Mouse (Mus musculus): ENCODE data around the gene Tsg101.
A peak's percentile ranks its signal among the peaks of the same experiment; 100 is the strongest.

Gene Tsg101

GRCm38 (mm10) chr7:46876841-46877240, 42.9 kb downstream of the Tsg101 start:
- DNase-seq (ENCODE audit: low spot score): no peak

GRCm38 (mm10) chr7:46871988-46872387, 47.8 kb downstream of the Tsg101 start:
- DNase-seq (ENCODE audit: low spot score): no peak

- DNase-seq (ENCODE audit: low spot score): no peak
These were observed 58.8 kb downstream of the Tsg101 start, which contains the start of gene Ldhc for GRCm38 (mm10) chr7:46860996-46861395. TSS of gene Ldhc (plus strand) at chr7:46861203.

GRCm38 (mm10) chr7:46859031-46859430, 60.7 kb downstream of the Tsg101 start:
- DNase-seq (ENCODE audit: low spot score): no peak

- no peak for DNase-seq (ENCODE audit: low spot score)
These were observed 62.3 kb downstream of the Tsg101 start for GRCm38 (mm10) chr7:46857436-46857835.

- DNase-seq (ENCODE audit: low spot score): no peak
These were observed 63.8 kb downstream of the Tsg101 start for GRCm38 (mm10) chr7:46855866-46856560.

- no peak for DNase-seq (ENCODE audit: low spot score)
These were observed 66.4 kb downstream of the Tsg101 start for GRCm38 (mm10) chr7:46853365-46853764.

GRCm38 (mm10) chr7:46852666-46853065, 67.1 kb downstream of the Tsg101 start:
- no peak for DNase-seq (ENCODE audit: low spot score)

GRCm38 (mm10) chr7:46851026-46851425, 68.7 kb downstream of the Tsg101 start:
- DNase-seq (ENCODE audit: low spot score): no peak

- DNase-seq (ENCODE audit: low spot score): peak; percentile 62
These were observed 70.5 kb downstream of the Tsg101 start for GRCm38 (mm10) chr7:46849287-46849686.

GRCm38 (mm10) chr7:46846486-46847244, 73.1 kb downstream of the Tsg101 start:
- DNase-seq (ENCODE audit: low spot score): peak; percentile 62

- peak; percentile 18 for DNase-seq (ENCODE audit: low spot score)
These were observed 73.7 kb downstream of the Tsg101 start for GRCm38 (mm10) chr7:46845978-46846485.

GRCm38 (mm10) chr7:46845211-46845977, 74.4 kb downstream of the Tsg101 start:
- DNase-seq (ENCODE audit: low spot score): peak; percentile 84

GRCm38 (mm10) chr7:46843576-46843975, 76.2 kb downstream of the Tsg101 start:
- DNase-seq (ENCODE audit: low spot score): no peak

GRCm38 (mm10) chr7:46842278-46842677, 77.5 kb downstream of the Tsg101 start:
- DNase-seq (ENCODE audit: low spot score): no peak

GRCm38 (mm10) chr7:46840787-46841525, 78.8 kb downstream of the Tsg101 start, which contains the start of gene Ldha:
TSS of gene Ldha (plus strand) at chr7:46841475.
- no peak for DNase-seq (ENCODE audit: low spot score)

GRCm38 (mm10) chr7:46840326-46840725, 79.4 kb downstream of the Tsg101 start:
- DNase-seq (ENCODE audit: low spot score): no peak

- no peak for DNase-seq (ENCODE audit: low spot score)
These were observed 79.9 kb downstream of the Tsg101 start for GRCm38 (mm10) chr7:46839861-46840260.

- no peak for DNase-seq (ENCODE audit: low spot score)
These were observed 80.3 kb downstream of the Tsg101 start for GRCm38 (mm10) chr7:46839446-46839845.
